Mouse (Mus musculus) lung, adult 2 months (tissue): ENCODE data around the gene Zfp62. TPM values are rescaled to one million over a fixed set of nuclear protein-coding genes. Genes with fewer than 3 reads are reported as not detected.
A peak's percentile ranks its signal among the peaks of the same experiment; 100 is the strongest.

Source experiments
- DNase-seq: peaks from one replicate; pipeline ENCODE4 v3.0.0; 2022
- H3K4me1 ChIP-seq: fragments of 200-500 bp; 2 replicates; pipeline ENCODE4 v1.6.1; 2011; ENCODE audit warnings: low read length; ENCODE audit not compliant: control insufficient read depth, insufficient read depth
- H3K4me3 ChIP-seq: fragments of 200-500 bp; replicated peaks from 2 replicates; pipeline ENCODE3; 2011; ENCODE audit warnings: low read depth, mild to moderate bottlenecking, control low read depth, low read length; ENCODE audit errors: extremely low read depth
- CTCF ChIP-seq: fragments of 200-500 bp; IDR thresholded peaks from 2 replicates; pipeline ENCODE4 v1.5.1; 2011; ENCODE audit warnings: mild to moderate bottlenecking, low read length, control low read depth; ENCODE audit not compliant: insufficient read depth
- POLR2A ChIP-seq: fragments of 200-500 bp; IDR thresholded peaks from 2 replicates; pipeline ENCODE4 v1.6.1; 2011; ENCODE audit warnings: low read depth, mild to moderate bottlenecking, control low read depth, low read length, borderline replicate concordance; ENCODE audit errors: extremely low read depth
- WGBS: fragments of 180-500 bp; shearing (Covaris S2); methylation state at CpG from one replicate; pipeline ENCODE4 v1.1.7; 2018; 5-methylcytosine and 5-hydroxymethylcytosine counted together
- polyA plus RNA-seq: library from polyadenylated mRNA; depleted of rRNA; stranded (reverse); fragments of >200 nt; gene quantifications from 2 replicates; pipeline ENCODE4 v1.2.3, GENCODE M21; 2012

Zfp62 gene
- polyA plus RNA-seq, 1 experiment: 3.0 TPM

- TF ChIP-seq CTCF: no peak
- TF ChIP-seq POLR2A: no peak
- H3K4me3 ChIP-seq: peak overlapping the region; percentile 38
- WGBS: 28% methylated on average over 5 of the region's 5 CpGs
- DNase-seq: no peak
- peaks cover 30% of the 10 kb centered on the region for H3K4me1 ChIP-seq
Observed at GRCm38 (mm10) chr11:49252048-49252447, 49.0 kb downstream of the Zfp62 start.

DNA sequence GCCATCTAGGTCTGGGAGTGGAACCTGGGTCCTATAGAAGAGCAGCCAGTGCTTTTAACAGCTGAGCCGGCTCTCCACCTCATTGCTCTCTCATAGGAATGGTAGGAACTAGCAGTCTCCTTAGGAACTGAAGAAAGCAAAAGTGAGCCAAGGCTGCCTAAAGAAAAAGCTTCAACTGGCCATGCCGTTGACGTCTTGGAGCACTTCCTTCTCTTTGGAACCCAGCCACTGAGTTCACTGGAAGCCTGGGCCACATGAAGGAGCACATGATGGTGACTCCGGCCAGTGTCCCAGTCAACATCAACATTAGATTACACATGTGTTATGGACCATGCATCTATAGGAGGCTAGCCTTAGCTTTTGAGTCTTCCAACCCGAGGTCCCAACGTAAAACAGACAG lies 49.9 kb downstream of the Zfp62 start:
- WGBS: 38% methylated on average over 6 of the region's 6 CpGs
- no peak for DNase-seq
- peaks cover 26% of the 10 kb centered on the region for H3K4me1 ChIP-seq
- H3K4me3 ChIP-seq: no peak overlapping the region
- TF ChIP-seq POLR2A (no peak), CTCF (no peak)

- peaks cover 19% of the 10 kb centered on the region for H3K4me1 ChIP-seq
- no peak for DNase-seq
- 76% methylated on average over 2 of the region's 2 CpGs for WGBS
- H3K4me3 ChIP-seq: no peak overlapping the region
- no peak for TF ChIP-seq CTCF
- no peak for TF ChIP-seq POLR2A
Observed at GRCm38 (mm10) chr11:49259296-49259695, 56.2 kb downstream of the Zfp62 start.

GRCm38 (mm10) chr11:49259829-49260228 lies 56.7 kb downstream of the Zfp62 start:
- DNase-seq: no peak
- Histone ChIP-seq H3K4me3 (no peak overlapping the region), H3K4me1 (peaks cover 19% of the 10 kb centered on the region)
- TF ChIP-seq CTCF: no peak
- no peak for TF ChIP-seq POLR2A
- 0% methylated on average over 1 of the region's 1 CpGs for WGBS

DNA sequence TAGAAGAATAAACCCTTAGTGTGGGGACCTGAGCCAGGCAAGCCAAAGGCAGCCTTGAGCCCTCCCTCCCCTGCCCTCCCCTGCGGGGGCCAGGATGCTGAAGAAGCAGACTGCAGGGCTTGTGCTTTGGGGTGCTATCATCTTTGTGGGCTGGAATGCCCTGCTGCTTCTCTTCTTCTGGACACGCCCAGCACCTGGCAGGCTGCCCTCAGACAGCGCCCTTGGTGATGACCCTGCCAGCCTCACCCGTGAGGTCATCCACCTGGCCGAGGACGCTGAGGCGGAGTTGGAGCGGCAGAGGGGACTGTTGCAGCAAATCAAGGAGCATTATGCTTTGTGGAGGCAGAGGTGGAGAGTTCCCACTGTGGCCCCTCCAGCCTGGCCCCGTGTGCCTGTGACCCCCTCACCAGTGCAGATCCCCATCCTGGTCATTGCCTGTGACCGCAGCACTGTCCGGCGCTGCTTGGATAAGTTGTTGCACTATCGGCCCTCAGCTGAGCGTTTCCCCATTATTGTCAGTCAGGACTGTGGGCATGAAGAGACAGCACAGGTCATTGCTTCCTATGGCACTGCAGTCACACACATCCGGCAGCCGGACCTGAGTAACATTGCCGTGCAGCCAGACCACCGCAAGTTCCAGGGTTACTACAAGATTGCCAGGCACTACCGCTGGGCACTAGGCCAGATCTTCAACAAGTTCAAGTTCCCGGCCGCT lies 57.7 kb downstream of the Zfp62 start:
- peaks cover 19% of the 10 kb centered on the region for H3K4me1 ChIP-seq
- TF ChIP-seq CTCF: no peak
- no peak for TF ChIP-seq POLR2A
- DNase-seq: no peak
- WGBS: 57% methylated on average over 21 of the region's 21 CpGs
- no peak overlapping the region for H3K4me3 ChIP-seq

GRCm38 (mm10) chr11:49261313-49261855 lies 58.3 kb downstream of the Zfp62 start:
- H3K4me3 ChIP-seq: no peak overlapping the region
- no peak for DNase-seq
- WGBS: 91% methylated on average over 14 of the region's 14 CpGs
- H3K4me1 ChIP-seq: peaks cover 19% of the 10 kb centered on the region
- TF ChIP-seq CTCF: no peak
- TF ChIP-seq POLR2A: no peak

GRCm38 (mm10) chr11:49262286-49262685 lies 59.2 kb downstream of the Zfp62 start:
- WGBS: 83% methylated on average over 5 of the region's 5 CpGs
- no peak overlapping the region for H3K4me3 ChIP-seq
- DNase-seq: no peak
- peaks cover 19% of the 10 kb centered on the region for H3K4me1 ChIP-seq
- no peak for TF ChIP-seq POLR2A

GRCm38 (mm10) chr11:49263149-49263548 lies 60.1 kb downstream of the Zfp62 start:
- WGBS: 76% methylated on average over 6 of the region's 6 CpGs
- Histone ChIP-seq H3K4me1 (peaks cover 19% of the 10 kb centered on the region), H3K4me3 (no peak overlapping the region)
- TF ChIP-seq CTCF (no peak), POLR2A (no peak)
- no peak for DNase-seq

DNA sequence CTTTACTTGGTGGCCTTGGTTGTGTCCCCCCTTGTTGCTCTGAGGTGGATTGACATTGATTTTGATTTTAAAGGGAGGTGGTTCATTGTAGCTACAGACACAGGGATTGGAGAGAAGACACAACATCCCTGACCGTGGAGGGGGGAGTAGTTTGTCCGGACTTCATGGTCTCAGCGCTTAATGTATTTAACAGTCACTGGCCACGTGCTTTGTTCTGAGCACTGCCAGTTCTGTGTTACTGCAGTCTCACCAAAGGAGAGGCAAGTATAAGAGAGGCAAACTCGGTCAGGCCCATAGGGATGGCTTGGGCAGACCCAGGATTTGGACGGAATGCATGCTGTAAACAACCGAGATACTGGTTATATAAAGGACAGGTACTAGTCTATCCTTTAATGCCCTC lies 61.0 kb downstream of the Zfp62 start:
- Histone ChIP-seq H3K4me3 (no peak overlapping the region), H3K4me1 (peaks cover 19% of the 10 kb centered on the region)
- TF ChIP-seq CTCF: no peak
- no peak for TF ChIP-seq POLR2A
- no peak for DNase-seq
- WGBS: 78% methylated on average over 7 of the region's 7 CpGs

DNA sequence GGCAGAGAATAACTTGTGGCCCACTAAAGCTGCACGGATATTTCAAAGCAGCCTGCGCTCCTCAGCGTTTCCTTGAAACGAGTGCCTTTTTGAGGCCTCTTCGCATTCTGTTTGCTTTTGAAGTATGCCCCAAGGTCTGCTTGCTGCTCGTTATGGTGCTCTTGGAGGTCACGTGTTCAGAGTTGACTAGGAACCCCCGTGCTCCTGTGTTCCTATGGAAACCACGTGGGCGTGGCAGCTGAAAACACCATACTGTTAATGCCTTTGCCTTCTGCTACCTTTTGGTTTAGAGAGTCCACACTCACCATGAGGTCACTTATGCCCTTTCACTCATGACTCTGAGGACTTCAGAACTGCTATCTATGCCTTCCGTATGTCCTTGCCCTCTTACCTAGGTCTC lies 61.5 kb downstream of the Zfp62 start:
- TF ChIP-seq POLR2A (no peak), CTCF (no peak)
- 60% methylated on average over 11 of the region's 11 CpGs for WGBS
- H3K4me1 ChIP-seq: peaks cover 17% of the 10 kb centered on the region
- no peak overlapping the region for H3K4me3 ChIP-seq
- no peak for DNase-seq
